Mouse (Mus musculus) gastrocnemius, postnatal 25 days (tissue): Measurements from ENCODE around the gene Akap2. TPM values are rescaled to one million over a fixed set of nuclear protein-coding genes. Genes with fewer than 3 reads are reported as not detected.
"Not testable (repeated sequence)": the region's sequence is repeated elsewhere in the genome, so short reads cannot be mapped to it uniquely, and the experiment has no call there.

Source experiments
- DNase-seq: peaks from one replicate; pipeline ENCODE4 v3.0.0; 2022
- total RNA-seq, 2 experiments: library from RNA; stranded (reverse); gene quantifications; 1 replicate in 1 of 2; 2 replicates in 1 of 2; pipeline ENCODE4 v1.2.3; 2021

Akap2 gene
- total RNA-seq, 2 experiments from 2014 or later, result 34.3 to 35.9 TPM

DNA sequence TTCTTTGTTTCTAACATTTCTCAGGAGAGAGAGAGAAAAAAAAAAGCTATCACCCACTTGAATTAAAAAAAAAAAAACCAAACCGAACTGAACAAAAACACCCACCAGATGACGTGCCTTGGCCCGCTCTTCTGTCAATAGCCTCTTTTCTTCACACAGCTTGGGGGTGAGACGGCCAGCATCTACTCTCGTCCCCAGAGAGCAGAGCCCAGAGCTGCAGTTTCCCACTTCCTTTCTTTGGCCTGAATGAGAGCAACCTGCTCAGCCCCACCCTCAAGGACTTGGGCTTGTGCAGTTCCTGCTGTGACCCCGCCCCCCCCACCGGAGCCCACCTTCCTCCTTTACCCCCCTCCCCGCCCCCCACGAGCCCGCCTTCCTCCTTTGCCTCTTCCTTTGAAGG, 150.0 kb downstream of the Akap2 start:
- DNase-seq, result no peak

GRCm38 (mm10) chr4:57879137-57879536, 161.7 kb downstream of the Akap2 start:
- no peak for DNase-seq

DNA sequence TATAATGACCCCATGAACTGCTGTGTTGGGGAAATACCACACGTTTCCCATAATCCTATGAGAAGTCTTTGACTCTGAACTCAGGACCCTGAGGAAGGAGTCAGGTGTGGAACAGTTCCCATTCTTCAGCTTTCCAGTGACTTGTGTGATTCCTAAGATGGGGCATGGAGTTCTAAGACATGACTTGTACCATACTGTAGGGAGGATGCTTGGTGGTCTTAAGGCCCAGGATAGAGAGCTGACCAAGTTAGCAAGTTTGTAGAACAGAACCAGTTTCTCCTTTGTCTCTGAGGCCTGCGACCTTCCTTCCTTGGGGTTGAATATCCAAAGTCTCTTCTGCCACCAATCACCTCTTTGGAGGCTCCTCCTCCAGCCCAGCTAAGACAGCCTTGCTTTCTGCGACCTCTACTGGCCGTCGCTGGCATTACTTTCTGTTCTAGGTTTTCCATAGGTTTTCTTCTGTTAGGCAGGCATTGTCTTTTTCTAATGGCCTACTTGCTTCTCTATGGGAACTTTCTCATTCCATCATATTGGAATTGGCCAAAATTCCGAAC, 162.4 kb downstream of the Akap2 start:
- peak; percentile 51 for DNase-seq

DNA sequence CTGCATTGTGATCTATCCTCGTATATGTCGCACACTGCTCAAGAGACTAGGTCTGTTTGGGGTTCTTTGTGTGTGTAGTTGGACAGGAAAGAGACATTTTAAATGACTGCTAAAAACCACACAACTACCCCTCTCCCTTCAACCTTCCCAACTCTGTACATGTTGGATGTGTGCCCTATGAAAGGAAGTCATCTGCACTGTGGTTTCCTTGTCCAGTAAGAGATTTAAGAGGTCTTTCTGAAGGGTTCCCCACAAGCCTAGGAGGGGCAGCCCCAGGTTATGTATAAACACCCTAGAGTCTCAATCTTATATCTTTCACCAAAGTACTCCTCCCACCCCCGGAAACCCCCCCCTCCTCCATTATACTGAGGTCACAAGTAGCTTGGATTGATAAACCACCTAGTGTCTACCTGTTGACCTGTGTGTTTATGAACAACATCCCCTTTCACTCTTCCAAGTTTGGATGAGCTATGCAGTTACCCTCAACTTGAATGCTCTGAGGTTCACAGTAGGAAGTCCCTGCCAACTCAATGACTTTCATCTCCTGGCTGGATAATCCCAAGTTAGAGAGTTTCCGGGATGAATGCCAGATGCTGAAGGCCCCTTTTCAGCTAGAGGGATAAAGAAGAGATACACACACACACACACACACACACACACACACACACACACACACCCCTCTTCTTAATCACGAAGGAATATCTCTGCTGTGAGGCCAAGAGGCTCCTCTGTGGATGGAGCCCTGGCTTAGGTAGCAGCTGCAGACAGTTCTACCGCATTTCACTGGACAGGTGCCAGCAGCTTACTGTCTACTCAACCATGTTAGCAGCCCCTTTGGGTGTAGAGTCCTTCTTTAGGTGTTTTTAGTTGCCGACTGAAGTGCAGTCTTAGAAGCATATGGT, 166.3 kb downstream of the Akap2 start:
- no peak for DNase-seq

DNA sequence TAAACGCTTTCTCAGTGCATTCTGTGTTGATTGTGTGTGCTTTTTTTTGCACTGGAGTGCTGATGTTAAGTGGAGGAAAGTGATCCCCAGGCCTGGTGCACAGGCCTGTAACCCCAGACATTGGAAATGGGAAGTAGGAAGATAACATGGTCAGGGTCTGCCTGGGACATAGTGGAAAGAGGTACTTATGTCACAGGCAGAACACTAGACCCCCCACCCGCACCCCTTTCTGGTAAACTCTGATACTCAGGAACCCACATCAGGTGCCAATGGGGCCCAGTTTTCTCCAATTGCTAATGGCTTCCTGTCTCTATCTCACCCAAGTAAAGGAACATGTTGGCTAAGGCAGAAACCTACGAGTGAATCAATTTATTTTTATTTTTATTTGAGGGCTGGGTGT, 167.1 kb downstream of the Akap2 start:
- no peak for DNase-seq

DNA sequence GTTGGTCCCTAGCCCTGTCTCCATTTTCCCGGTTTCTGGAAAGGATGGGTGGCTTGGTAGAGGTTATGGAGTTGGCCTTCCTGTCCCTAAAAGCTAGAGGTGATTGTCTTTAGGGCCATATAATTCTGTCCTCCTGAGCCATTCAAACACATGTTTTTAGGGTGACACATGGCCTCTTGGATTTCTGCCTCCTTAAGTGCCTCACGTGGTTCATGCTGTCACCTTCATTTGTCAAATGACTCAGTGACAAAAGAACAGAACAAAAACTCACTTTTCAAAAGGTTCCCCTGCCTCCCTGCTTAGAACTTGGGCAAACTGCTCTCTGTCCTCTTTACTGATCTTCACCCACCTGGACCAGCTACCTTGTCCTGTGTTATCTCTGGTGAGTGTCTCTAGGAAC, 167.7 kb downstream of the Akap2 start:
- no peak for DNase-seq

- DNase-seq, result no peak
These were observed 168.8 kb downstream of the Akap2 start for GRCm38 (mm10) chr4:57886066-57886887.

GRCm38 (mm10) chr4:57886888-57887230, 169.4 kb downstream of the Akap2 start:
- DNase-seq, result no peak

DNA sequence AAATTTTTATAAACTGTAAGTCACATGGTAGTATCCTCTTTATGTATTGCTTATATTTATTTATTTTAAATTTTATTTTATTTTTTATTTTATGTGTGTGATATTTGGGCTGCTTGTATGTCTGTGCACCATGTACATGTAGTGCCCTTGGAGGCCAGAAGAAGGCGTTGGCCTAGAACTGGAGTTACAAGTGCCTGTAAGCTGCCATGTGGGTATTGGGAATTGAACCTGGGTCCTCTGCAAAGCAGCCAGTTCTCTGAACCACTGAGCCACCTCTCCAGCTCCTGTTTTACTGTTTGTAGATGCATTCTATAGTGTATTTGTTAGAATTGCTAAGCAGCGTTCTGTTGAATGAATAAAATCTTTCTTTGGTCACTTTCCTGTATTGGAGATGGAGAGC, 170.8 kb downstream of the Akap2 start:
- DNase-seq, result no peak

- DNase-seq, result not testable (repeated sequence)
These were observed 171.5 kb downstream of the Akap2 start for GRCm38 (mm10) chr4:57888978-57889377.

DNA sequence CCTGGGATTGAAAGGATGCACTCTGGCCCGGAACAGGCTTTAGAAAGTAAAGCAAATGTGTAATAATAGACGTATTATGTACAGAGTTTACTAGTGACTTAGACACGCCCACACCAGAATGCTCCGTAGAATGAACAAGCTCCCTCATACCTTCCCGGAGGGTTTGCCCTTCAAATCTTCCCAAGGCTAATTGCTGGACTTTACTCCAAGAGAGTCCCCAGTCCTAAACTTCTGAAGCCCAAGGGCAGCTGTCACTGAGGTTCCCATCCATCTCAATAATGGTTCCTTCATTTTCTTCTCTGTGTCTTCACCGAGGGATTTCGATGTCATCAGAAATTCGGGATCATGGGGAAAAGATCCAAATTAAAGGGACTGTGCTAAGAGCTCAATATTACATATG, 172.3 kb downstream of the Akap2 start:
- DNase-seq, result no peak

GRCm38 (mm10) chr4:57892001-57892586, 174.6 kb downstream of the Akap2 start:
- DNase-seq, result no peak

- no peak for DNase-seq
These were observed 177.7 kb downstream of the Akap2 start for GRCm38 (mm10) chr4:57895140-57895539.

DNA sequence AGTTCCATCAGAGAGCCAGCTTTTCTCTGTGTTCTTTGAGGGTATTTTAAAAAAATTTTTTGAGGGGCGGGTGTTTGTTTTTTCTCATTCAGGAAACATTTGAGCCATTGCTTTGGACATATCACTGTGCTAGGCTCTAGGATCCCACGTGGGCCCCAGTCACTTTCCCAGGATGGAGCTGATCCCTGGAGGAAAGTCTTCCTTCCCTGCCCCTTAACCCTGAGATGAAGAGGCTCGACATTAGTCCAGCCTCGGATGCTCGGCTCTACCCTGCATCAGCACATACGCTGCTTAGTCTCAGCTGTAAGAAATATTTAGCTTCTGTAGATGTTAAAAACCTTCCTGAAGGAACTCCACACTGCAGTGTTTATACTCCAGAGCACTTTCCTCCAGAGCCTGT, 178.4 kb downstream of the Akap2 start:
- DNase-seq, result no peak

GRCm38 (mm10) chr4:57896631-57897030, 179.2 kb downstream of the Akap2 start:
- DNase-seq, result no peak

GRCm38 (mm10) chr4:57901210-57901609, 183.8 kb downstream of the Akap2 start:
- DNase-seq, result no peak

- DNase-seq, result no peak
These were observed 185.2 kb downstream of the Akap2 start for GRCm38 (mm10) chr4:57902619-57903018.

- DNase-seq, result no peak
These were observed 186.8 kb downstream of the Akap2 start for GRCm38 (mm10) chr4:57904211-57904610.

DNA sequence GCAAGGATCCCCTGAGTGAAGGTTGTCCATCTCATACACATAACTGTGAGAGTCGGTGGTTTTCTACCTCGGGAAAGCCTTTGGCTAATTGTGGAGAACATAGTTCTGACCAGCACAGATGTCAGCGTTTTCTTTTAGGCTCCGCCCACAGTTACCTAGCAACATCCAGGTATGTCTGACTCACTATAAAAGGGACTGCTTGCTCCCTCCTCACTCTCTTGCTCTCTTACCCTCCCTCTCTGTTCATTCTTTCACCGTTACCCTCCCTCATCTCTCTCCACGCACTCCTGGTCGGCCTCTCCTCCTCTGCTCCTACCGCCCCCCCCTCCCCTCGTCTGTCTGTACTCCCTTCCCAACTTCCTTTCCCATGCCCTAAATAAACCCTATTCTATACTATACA, 187.2 kb downstream of the Akap2 start:
- no peak for DNase-seq

DNA sequence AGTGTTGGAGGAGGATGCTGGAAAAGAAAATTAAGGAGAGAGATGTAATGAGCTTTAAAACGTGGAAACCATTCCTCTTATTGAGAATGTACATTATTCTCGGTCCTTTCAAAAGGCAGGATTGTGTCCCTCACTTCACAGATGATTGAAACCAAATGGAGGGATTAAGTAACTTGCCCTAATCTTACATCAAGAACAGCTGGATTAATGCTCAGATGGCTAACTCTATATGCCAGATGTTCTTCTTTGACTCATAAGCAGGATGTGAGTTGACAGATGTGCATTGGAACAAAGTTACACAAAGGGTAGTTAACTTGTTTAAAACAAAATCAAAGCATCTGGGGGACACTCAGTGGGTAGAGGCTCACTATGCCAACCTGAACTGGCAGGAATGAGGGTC, 189.3 kb downstream of the Akap2 start:
- DNase-seq, result no peak

- DNase-seq, result no peak
These were observed 191.4 kb downstream of the Akap2 start for GRCm38 (mm10) chr4:57908860-57909259.

GRCm38 (mm10) chr4:57913021-57913420, 195.6 kb downstream of the Akap2 start:
- DNase-seq, result no peak
